Comparison of ENCODE assay signal across 8 mouse cellular contexts in genomic region chr9:58038500-58039168, GRCm38 (mm10). TPM values are rescaled to one million over a fixed set of nuclear protein-coding genes. Genes with fewer than 3 reads are reported as not detected.
DNase-seq lines count a peak whose midpoint lies in the region; ATAC-seq and TF ChIP-seq lines count a peak whose summit lies in the region.

No protein-coding gene starts in this region.

- H3K36me3 ChIP-seq in C2C12 (ENCODE audit: control insufficient read depth, insufficient read depth), result no peaks in the 10 kb centered on the region
- H3K36me3 ChIP-seq in heart, embryonic 15.5 days, result no peaks in the 10 kb centered on the region

- WGBS in heart, embryonic 15.5 days, result 36% methylated on average over 19 of the region's 19 CpGs
- WGBS in lung, adult 2 months, result 38% methylated on average over 19 of the region's 19 CpGs
- WGBS in olfactory bulb, adult 2 months, result 28% methylated on average over 19 of the region's 19 CpGs

- H3K4me3 ChIP-seq in C2C12 (ENCODE audit: insufficient read depth, poor library complexity, severe bottlenecking), result no peak overlapping the region
- H3K4me3 ChIP-seq in embryonic fibroblast, embryonic 13.5 days (ENCODE audit: insufficient read depth, low read length), result no peak overlapping the region
- no peak overlapping the region for H3K4me3 ChIP-seq in heart, embryonic 15.5 days
- no peak overlapping the region for H3K4me3 ChIP-seq in lung, adult 2 months (replicated peaks; ENCODE audit: extremely low read depth, low read depth, low read length)
- no peak overlapping the region for H3K4me3 ChIP-seq in olfactory bulb, adult 2 months (ENCODE audit: insufficient read depth, low read depth, low read length)

- no peaks in the 10 kb centered on the region for H3K9me3 ChIP-seq in heart, embryonic 15.5 days (replicated peaks)

- TF ChIP-seq POLR2A in embryonic fibroblast, embryonic 13.5 days (IDR thresholded peaks at IDR 0.05; ENCODE audit: low read depth, low read length), result no peak
- no peak for TF ChIP-seq POLR2A in lung, adult 2 months (IDR thresholded peaks at IDR 0.05; ENCODE audit: borderline replicate concordance, extremely low read depth, low read depth, low read length)
- no peak for TF ChIP-seq POLR2A in olfactory bulb, adult 2 months (IDR thresholded peaks at IDR 0.05; ENCODE audit: insufficient read depth, low read depth, low read length)

- H3ac ChIP-seq in C2C12 (ENCODE audit: control insufficient read depth, insufficient read length, low read depth), result no peak overlapping the region

- H3K27ac ChIP-seq in embryonic fibroblast, embryonic 13.5 days (ENCODE audit: insufficient read depth, low read length), result no peak overlapping the region
- H3K27ac ChIP-seq in heart, embryonic 15.5 days, result no peak overlapping the region
- H3K27ac ChIP-seq in olfactory bulb, adult 2 months (ENCODE audit: insufficient read depth, low read depth, low read length), result no peak overlapping the region

- TF ChIP-seq CTCF in C2C12 (IDR thresholded peaks at IDR 0.05; ENCODE audit: control insufficient read depth, insufficient read depth, insufficient read length), result peak; percentile 92
- TF ChIP-seq CTCF in embryonic fibroblast, embryonic 13.5 days (IDR thresholded peaks at IDR 0.05; ENCODE audit: borderline replicate concordance, insufficient read depth, low read length), result peak; percentile 84
- peak; percentile 83 for TF ChIP-seq CTCF in lung, adult 2 months (IDR thresholded peaks at IDR 0.05; ENCODE audit: insufficient read depth, low read length)
- TF ChIP-seq CTCF in olfactory bulb, adult 2 months (IDR thresholded peaks at IDR 0.05; ENCODE audit: insufficient read depth, low read depth, low read length), result peak; percentile 97

- peak; percentile 44 to 46 for DNase-seq in adrenal gland, postnatal 4 days (ENCODE audit: low spot score in 2 of 2)
- peak; percentile 86 for DNase-seq in kidney, postnatal 14 days
- DNase-seq in lung, adult 2 months, result peak; percentile 63
- peak; percentile 51 for DNase-seq in testis, postnatal 14 days (ENCODE audit: low spot score)

- no peaks in the 10 kb centered on the region for H3K27me3 ChIP-seq in C2C12 (ENCODE audit: control insufficient read depth, insufficient read depth, insufficient read length)
- peaks cover 37% of the 10 kb centered on the region for H3K27me3 ChIP-seq in heart, embryonic 15.5 days

- H3K9ac ChIP-seq in heart, embryonic 15.5 days, result no peak overlapping the region

- H3K4me1 ChIP-seq in embryonic fibroblast, embryonic 13.5 days (ENCODE audit: control insufficient read depth, insufficient read depth, low read length), result peaks cover 10% of the 10 kb centered on the region; the same call in 1 of the 2 replicates
- no peaks in the 10 kb centered on the region; the same call in 1 of the 2 replicates for H3K4me1 ChIP-seq in heart, embryonic 15.5 days (replicated peaks)
- H3K4me1 ChIP-seq in lung, adult 2 months (ENCODE audit: control insufficient read depth, insufficient read depth, low read length), result no peaks in the 10 kb centered on the region
- H3K4me1 ChIP-seq in olfactory bulb, adult 2 months (ENCODE audit: control insufficient read depth, insufficient read depth, low read length), result peaks cover 35% of the 10 kb centered on the region

- H3K79me2 ChIP-seq in C2C12 (ENCODE audit: control insufficient read depth, insufficient read depth), result no peaks in the 10 kb centered on the region

- no peak overlapping the region for H3K4me2 ChIP-seq in heart, embryonic 15.5 days

- no peaks in the 10 kb centered on the region for H3K79me3 ChIP-seq in C2C12 (ENCODE audit: low read depth)

- peak; percentile 25; the same call in 1 of the 2 replicates for ATAC-seq in heart, embryonic 15.5 days (replicated peaks; ENCODE audit: insufficient number of reproducible peaks, insufficient read depth, low FRiP score, low read depth)

TF ChIP-seq in C2C12, 6 proteins besides CTCF, POLR2A, EP300 and RAD21:
- TF ChIP-seq MYOD1 (IDR thresholded peaks at IDR 0.05; ENCODE audit: control insufficient read depth, insufficient read length, low read depth), result no peak
- TF ChIP-seq USF1 (IDR thresholded peaks at IDR 0.05; ENCODE audit: low read depth), result no peak
- TF ChIP-seq MYOG (IDR thresholded peaks at IDR 0.05; ENCODE audit: control insufficient read depth, extremely low read depth, insufficient read length), result no peak
- TF ChIP-seq FOSL1 (IDR thresholded peaks at IDR 0.05; ENCODE audit: insufficient read depth, low read length, poor library complexity, severe bottlenecking), result no peak
- no peak for TF ChIP-seq CEBPB (IDR thresholded peaks at IDR 0.05; ENCODE audit: low read depth)
- no peak for TF ChIP-seq MAX (IDR thresholded peaks at IDR 0.05)
TF ChIP-seq in C2C12: peak in this region for 0.

RNA-seq across cellular contexts. Expression of gene Stra6, which starts 25.0 kb away (rescaled TPM):
- polyA plus RNA-seq in C2C12 (2012; fragmentation: generic; extraction: Trizol), result 0.29 TPM
- 1 to 10 TPM in 1 of 2 experiments, under 1 TPM in 1; 0.90 to 2.2 TPM for total RNA-seq in adrenal gland, postnatal 4 days (2021)
- 0.42 TPM in 1 of 2 replicates, not detected in the other for polyA plus RNA-seq in embryonic fibroblast, embryonic 13.5 days (2011; ENCODE audit: insufficient read length, low read depth, missing spikeins)
- 0.14 and 0.76 TPM in 2 replicates for polyA plus RNA-seq in heart, embryonic 15.5 days (2015; fragmentation: Nextera tagmentation; extraction: Ambion mirVana)
- 0.65 and 0.68 TPM in 2 replicates for polyA plus RNA-seq in lung, adult 2 months (2012; rRNA removed)
- polyA plus RNA-seq in olfactory bulb, adult 2 months (2012; ENCODE audit: insufficient read depth, insufficient read length, low replicate concordance, missing spikeins), result not detected in 2 replicates

RNA-seq across cellular contexts. Expression of gene Cyp11a1, which starts 32.4 kb away (rescaled TPM):
- 0.04 TPM for polyA plus RNA-seq in C2C12 (2012; fragmentation: generic; extraction: Trizol)
- total RNA-seq in adrenal gland, postnatal 4 days (2021), result 1,000 to 10,000 TPM; 2,307 to 2,341 TPM
- polyA plus RNA-seq in embryonic fibroblast, embryonic 13.5 days (2011; ENCODE audit: insufficient read length, low read depth, missing spikeins), result 0.13 and 0.74 TPM in 2 replicates
- 0.29 and 1.3 TPM in 2 replicates for polyA plus RNA-seq in heart, embryonic 15.5 days (2015; fragmentation: Nextera tagmentation; extraction: Ambion mirVana)
- polyA plus RNA-seq in lung, adult 2 months (2012; rRNA removed), result 0.15 and 0.28 TPM in 2 replicates
- not detected in 2 replicates for polyA plus RNA-seq in olfactory bulb, adult 2 months (2012; ENCODE audit: insufficient read depth, insufficient read length, low replicate concordance, missing spikeins)
